Mouse (Mus musculus) embryonic fibroblast, embryonic 13.5 days (primary cell): ENCODE measurements at regions not wholly inside any gene's neighbourhood (a gene's known extent, or its start where the extent isn't known, plus 50 kb on each side); places are given as distances from the start of the nearest gene placed in this dataset.

Experiments
- CTCF ChIP-seq: IDR thresholded peaks from 2 replicates; pipeline ENCODE4 v1.5.1; 2011; ENCODE audit warnings: mild to moderate bottlenecking, control low read depth, low read length, moderate library complexity, borderline replicate concordance; ENCODE audit not compliant: insufficient read depth
- POLR2A ChIP-seq: IDR thresholded peaks from 2 replicates; pipeline ENCODE4 v1.6.1; 2011; ENCODE audit warnings: low read depth, mild to moderate bottlenecking, control low read depth, low read length, moderate library complexity

DNA sequence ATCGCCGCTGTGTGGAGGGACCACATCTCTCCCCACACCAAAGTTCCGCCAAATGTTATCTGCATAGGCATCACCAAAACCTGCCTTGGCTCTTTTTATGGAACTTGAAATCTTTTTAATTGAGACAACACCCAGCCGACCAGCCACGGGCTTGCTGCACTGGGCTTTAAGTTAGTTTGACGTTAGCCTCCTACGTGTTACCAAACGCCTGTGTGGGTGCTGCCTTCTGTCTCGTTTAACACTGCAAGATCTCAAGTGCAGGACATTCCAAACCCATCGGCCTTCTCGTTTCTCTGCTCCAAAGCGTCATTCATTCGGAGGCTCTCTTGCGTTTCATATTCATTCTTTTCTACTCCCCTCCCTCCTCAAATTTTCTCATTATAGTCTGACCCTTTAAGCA, 100.0 kb upstream of the Nckap5 start:
- no peak for TF ChIP-seq POLR2A
- no peak for TF ChIP-seq CTCF
